In the genomic region with DNA sequence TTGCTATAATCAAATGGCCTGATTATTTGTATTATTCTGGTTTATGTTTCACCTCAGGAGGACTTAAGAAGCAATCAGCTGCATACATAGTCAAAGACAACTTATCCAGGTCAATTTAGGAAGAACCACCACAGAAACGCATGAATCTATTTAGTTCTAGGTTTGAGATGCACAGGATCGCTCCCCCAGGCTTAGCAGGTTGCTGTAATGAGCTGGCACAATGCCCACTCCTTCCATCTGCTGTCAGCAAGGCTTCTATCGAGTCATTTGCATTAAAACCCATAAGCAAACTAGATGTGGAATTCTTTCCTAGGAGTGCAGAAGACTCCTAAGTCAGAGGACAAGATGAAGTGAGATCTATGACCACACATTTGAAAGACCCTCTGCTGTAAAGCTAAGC, we compare ENCODE assay signal across 13 mouse cellular contexts.
DNase-seq lines count a peak whose midpoint lies in the region; ATAC-seq lines count a peak whose summit lies in the region.
"Had no signal": no experiment of that assay in that cellular context is flagged by ENCODE, and none has a peak within 500 bp of the region (broad histone marks: within the 10 kb centered on the region; RNA-seq: fewer than 3 reads in every experiment).

No protein-coding gene starts in this region.

- H3K4me3 ChIP-seq in kidney, embryonic 15.5 days (replicated peaks) = no peak overlapping the region
- H3K4me3 ChIP-seq: embryonic facial prominence, embryonic 15.5 days; heart, embryonic 15.5 days had no signal

- no peak overlapping the region for H3K4me2 ChIP-seq in kidney, embryonic 15.5 days
- H3K4me2 ChIP-seq: embryonic facial prominence, embryonic 15.5 days; heart, embryonic 15.5 days had no signal

- H3K36me3 ChIP-seq in kidney, embryonic 15.5 days = no peaks in the 10 kb centered on the region
- H3K36me3 ChIP-seq: embryonic facial prominence, embryonic 15.5 days; heart, embryonic 15.5 days had no signal

- no peaks in the 10 kb centered on the region for H3K4me1 ChIP-seq in kidney, embryonic 15.5 days
- H3K4me1 ChIP-seq: embryonic facial prominence, embryonic 15.5 days; heart, embryonic 15.5 days had no signal

- H3K27me3 ChIP-seq in kidney, embryonic 15.5 days = no peaks in the 10 kb centered on the region
- H3K27me3 ChIP-seq: embryonic facial prominence, embryonic 15.5 days; heart, embryonic 15.5 days had no signal

- no peak for ATAC-seq in kidney, embryonic 15.5 days (replicated peaks; ENCODE audit: low FRiP score)

- no peak overlapping the region for H3K9ac ChIP-seq in kidney, embryonic 15.5 days
- H3K9ac ChIP-seq: embryonic facial prominence, embryonic 15.5 days; heart, embryonic 15.5 days had no signal

- H3K27ac ChIP-seq in kidney, embryonic 15.5 days = no peak overlapping the region
- H3K27ac ChIP-seq: embryonic facial prominence, embryonic 15.5 days; heart, embryonic 15.5 days had no signal

- H3K9me3 ChIP-seq in kidney, embryonic 15.5 days (replicated peaks) = no peaks in the 10 kb centered on the region
- H3K9me3 ChIP-seq: embryonic facial prominence, embryonic 15.5 days; heart, embryonic 15.5 days had no signal

- WGBS in kidney, embryonic 15.5 days = 72% methylated on average over 3 of the region's 3 CpGs

- peak; percentile 5 for DNase-seq in kidney, postnatal 10 days
- DNase-seq in cerebellum, postnatal 4 days (ENCODE audit: low spot score in 2 of 2) = peak; percentile 31 to 80
- DNase-seq in layer of hippocampus, postnatal 25 days (ENCODE audit: extremely low spot score in 1 of 2, low spot score in 1 of 2) = peak; percentile 21 to 61
- DNase-seq in right cerebral cortex, postnatal 4 days = peak; percentile 59
- DNase-seq in thymus, postnatal 0 days (ENCODE audit: low spot score) = no peak
- DNase-seq in thymus, postnatal 4 days = no peak
- no peak for DNase-seq in lung, postnatal 36 days
- DNase-seq: adrenal gland, adult 8-10 months; kidney, postnatal 14 days; lung, adult 2 months had no signal

Comparison
In these comparisons a context has a peak if more than half of its experiments do, and no peak if none do; other contexts are left out.
1. DNase-seq: peak in kidney, postnatal 10 days (single experiment), cerebellum, postnatal 4 days (2 of 2), layer of hippocampus, postnatal 25 days (2 of 2) and right cerebral cortex, postnatal 4 days (single experiment); none in thymus, postnatal 0 days (single experiment), thymus, postnatal 4 days (single experiment) and lung, postnatal 36 days (single experiment).